Comparison of ENCODE assay signal across 8 mouse cellular contexts in genomic region chr13:74462699-74463385, GRCm38 (mm10). TPM values are rescaled to one million over a fixed set of nuclear protein-coding genes. Genes with fewer than 3 reads are reported as not detected.
DNase-seq lines count a peak whose midpoint lies in the region; ATAC-seq and TF ChIP-seq lines count a peak whose summit lies in the region.

No protein-coding gene starts in this region.

- peak overlapping the region; percentile 69 for H3K4me3 ChIP-seq in forebrain, embryonic 10.5 days
- H3K4me3 ChIP-seq in heart, embryonic 15.5 days: peak overlapping the region; percentile 70
- peak overlapping the region; percentile 67 to 98 for H3K4me3 ChIP-seq in liver, embryonic 14.5 days (ENCODE audit: insufficient read depth in 1 of 2, low read depth in 2 of 2, low read length in 2 of 2)
- peak overlapping the region; percentile 47 for H3K4me3 ChIP-seq in neural tube, embryonic 11.5 days (ENCODE audit: low read depth, low read length)
- peak overlapping the region; percentile 53 for H3K4me3 ChIP-seq in stomach, postnatal 0 days (ENCODE audit: low read depth, low read length)

- peak; percentile 58 to 63 for DNase-seq in CD8-positive naive resting alpha-beta T cell, adult 2 months (ENCODE audit: low read depth in 2 of 2, low spot score in 2 of 2)
- DNase-seq in c-Kit-positive CD71-negative TER-119-negative erythroid progenitor cells, embryonic 14.5 days (ENCODE audit: low read depth): peak; percentile 55
- peak; percentile 83 for DNase-seq in forebrain, embryonic 10.5 days (ENCODE audit: extremely low spot score, low spot score)
- peak; percentile 83 to 89 for DNase-seq in kidney, postnatal 25 days
- DNase-seq in liver, embryonic 14.5 days (ENCODE audit: low read depth in 3 of 3, low spot score in 3 of 3): peak; percentile 74 to 76 (median 75)
- peak; percentile 81 for DNase-seq in neural tube, embryonic 11.5 days (ENCODE audit: low spot score)
- DNase-seq in stomach, postnatal 0 days (ENCODE audit: low spot score): peak; percentile 86

- no peak for TF ChIP-seq CTCF in liver, embryonic 14.5 days (IDR thresholded peaks at IDR 0.05; ENCODE audit: low read depth)
- 0 out of 2 replicates have a peak, but pooled peaks have one; percentile 1 for TF ChIP-seq CTCF in stomach, postnatal 0 days (IDR thresholded peaks at IDR 0.05; ENCODE audit: low read depth)

- no peaks in the 10 kb centered on the region for H3K9me3 ChIP-seq in forebrain, embryonic 10.5 days
- no peaks in the 10 kb centered on the region for H3K9me3 ChIP-seq in heart, embryonic 15.5 days (replicated peaks)
- H3K9me3 ChIP-seq in liver, embryonic 14.5 days (ENCODE audit: control insufficient read depth, low read length): no peaks in the 10 kb centered on the region
- H3K9me3 ChIP-seq in neural tube, embryonic 11.5 days (ENCODE audit: control insufficient read depth, low read length): no peaks in the 10 kb centered on the region
- H3K9me3 ChIP-seq in stomach, postnatal 0 days (ENCODE audit: control insufficient read depth, low read length): no peaks in the 10 kb centered on the region

- H3K27me3 ChIP-seq in forebrain, embryonic 10.5 days (ENCODE audit: poor library complexity, severe bottlenecking): no peaks in the 10 kb centered on the region
- no peaks in the 10 kb centered on the region for H3K27me3 ChIP-seq in heart, embryonic 15.5 days
- no peaks in the 10 kb centered on the region for H3K27me3 ChIP-seq in liver, embryonic 14.5 days (ENCODE audit: control insufficient read depth, insufficient read depth, low read length)
- no peaks in the 10 kb centered on the region for H3K27me3 ChIP-seq in neural tube, embryonic 11.5 days (ENCODE audit: control insufficient read depth, insufficient read depth, low read length)
- no peaks in the 10 kb centered on the region for H3K27me3 ChIP-seq in stomach, postnatal 0 days (ENCODE audit: control insufficient read depth, insufficient read depth, low read length)

- H3K4me1 ChIP-seq in forebrain, embryonic 10.5 days: peaks cover 6% of the 10 kb centered on the region
- no peaks in the 10 kb centered on the region for H3K4me1 ChIP-seq in heart, embryonic 15.5 days (replicated peaks)
- H3K4me1 ChIP-seq in liver, embryonic 14.5 days (replicated peaks; ENCODE audit: control insufficient read depth in 2 of 2, insufficient read depth in 2 of 2, low read length in 1 of 2): peaks cover 0 to 7% of the 10 kb centered on the region in 2 experiments; a peak in 2 of 4 replicates
- H3K4me1 ChIP-seq in neural tube, embryonic 11.5 days (ENCODE audit: control insufficient read depth, insufficient read depth, low read length): no peaks in the 10 kb centered on the region
- no peaks in the 10 kb centered on the region for H3K4me1 ChIP-seq in stomach, postnatal 0 days (replicated peaks; ENCODE audit: control insufficient read depth, insufficient read depth)

- peak overlapping the region; percentile 72 for H3K9ac ChIP-seq in heart, embryonic 15.5 days
- H3K9ac ChIP-seq in liver, embryonic 14.5 days (replicated peaks): peak overlapping the region; percentile 70
- peak overlapping the region; percentile 61 for H3K9ac ChIP-seq in neural tube, embryonic 11.5 days (ENCODE audit: low read length)
- peak overlapping the region; percentile 47 for H3K9ac ChIP-seq in stomach, postnatal 0 days (ENCODE audit: low read length)

- peak; percentile 97 for ATAC-seq in heart, embryonic 15.5 days (replicated peaks; ENCODE audit: insufficient number of reproducible peaks, insufficient read depth, low FRiP score, low read depth)
- ATAC-seq in liver, embryonic 14.5 days (ENCODE audit: insufficient read depth): peak; percentile 100
- peak; percentile 99 for ATAC-seq in neural tube, embryonic 11.5 days (ENCODE audit: insufficient read depth, low FRiP score, low TSS enrichment)
- ATAC-seq in stomach, postnatal 0 days (ENCODE audit: low FRiP score, low TSS enrichment): peak; percentile 98

- H3K4me2 ChIP-seq in heart, embryonic 15.5 days: peak overlapping the region; percentile 85
- H3K4me2 ChIP-seq in liver, embryonic 14.5 days (ENCODE audit: low read depth): peak overlapping the region; percentile 86
- peak overlapping the region; percentile 84 for H3K4me2 ChIP-seq in neural tube, embryonic 11.5 days (ENCODE audit: low read depth)
- H3K4me2 ChIP-seq in stomach, postnatal 0 days (replicated peaks; ENCODE audit: low read depth): peak overlapping the region; percentile 64

- H3K36me3 ChIP-seq in forebrain, embryonic 10.5 days (replicated peaks): no peaks in the 10 kb centered on the region
- H3K36me3 ChIP-seq in heart, embryonic 15.5 days: no peaks in the 10 kb centered on the region; the same call in 1 of the 2 replicates
- no peaks in the 10 kb centered on the region for H3K36me3 ChIP-seq in liver, embryonic 14.5 days (replicated peaks; ENCODE audit: control insufficient read depth, insufficient read depth, low read depth)
- no peaks in the 10 kb centered on the region for H3K36me3 ChIP-seq in neural tube, embryonic 11.5 days (ENCODE audit: control insufficient read depth, insufficient read depth, low read length)
- no peaks in the 10 kb centered on the region for H3K36me3 ChIP-seq in stomach, postnatal 0 days (ENCODE audit: control insufficient read depth, insufficient read depth, low read length)

- under 1% methylated on average over 23 of the region's 23 CpGs for WGBS in forebrain, embryonic 10.5 days
- WGBS in heart, embryonic 15.5 days: under 1% methylated on average over 23 of the region's 23 CpGs
- WGBS in liver, embryonic 14.5 days (ENCODE audit: insufficient replicate concordance): under 1% methylated on average over 23 of the region's 23 CpGs
- whole genome bisulfite sequencing in neural tube, embryonic 11.5 days: under 1% methylated on average over 23 of the region's 23 CpGs
- under 1% methylated on average over 23 of the region's 23 CpGs for WGBS in stomach, postnatal 0 days

- peak overlapping the region; percentile 90 for H3K27ac ChIP-seq in forebrain, embryonic 10.5 days
- H3K27ac ChIP-seq in heart, embryonic 15.5 days: peak overlapping the region; percentile 96
- H3K27ac ChIP-seq in liver, embryonic 14.5 days: peak overlapping the region; percentile 82
- peak overlapping the region; percentile 82 for H3K27ac ChIP-seq in neural tube, embryonic 11.5 days (ENCODE audit: low read depth, low read length)
- peak overlapping the region; percentile 93 for H3K27ac ChIP-seq in stomach, postnatal 0 days (replicated peaks)

- no peak for TF ChIP-seq EP300 in liver, embryonic 14.5 days (IDR thresholded peaks at IDR 0.05; ENCODE audit: low read depth)
- no peak for TF ChIP-seq EP300 in stomach, postnatal 0 days (optimal IDR thresholded peaks at IDR 0.05)

RNA-seq across cellular contexts. Expression of gene Zfp825, which starts 30.9 kb away (rescaled TPM):
- polyA plus RNA-seq in forebrain, embryonic 10.5 days (2016; fragmentation: Nextera tagmentation; extraction: Ambion mirVana): 21.3 and 23.4 TPM in 2 replicates
- polyA plus RNA-seq in heart, embryonic 15.5 days (2015; fragmentation: Nextera tagmentation; extraction: Ambion mirVana): 11.8 and 12.7 TPM in 2 replicates
- 1.7 and 3.5 TPM in 2 replicates for polyA plus RNA-seq in liver, embryonic 14.5 days (2012; rRNA removed)
- polyA plus RNA-seq in liver, embryonic 14.5 days (2014; fragmentation: Nextera tagmentation; extraction: Ambion mirVana): 7.8 and 8.0 TPM in 2 replicates
- polyA plus RNA-seq in neural tube, embryonic 11.5 days (2014; fragmentation: Nextera tagmentation; extraction: Ambion mirVana): 18.5 and 22.6 TPM in 2 replicates
- polyA plus RNA-seq in stomach, postnatal 0 days (2015; fragmentation: Nextera tagmentation; extraction: Ambion mirVana): 10.6 and 10.7 TPM in 2 replicates

Comparison
In these comparisons a context has a peak if more than half of its experiments do, and no peak if none do; other contexts are left out.
1. Peak in every context shown above with its lines: DNase-seq, ATAC-seq, H3K4me3 ChIP-seq and H3K27ac ChIP-seq.